Mouse (Mus musculus): Measurements from ENCODE around the gene Pilrb2.

Gene Pilrb2

GRCm38 (mm10) chr5:137831506-137831905 lies 40.1 kb downstream of the Pilrb2 start:
- no peak for DNase-seq

GRCm38 (mm10) chr5:137831106-137831505 lies 40.5 kb downstream of the Pilrb2 start:
- DNase-seq = no peak

- no peak for DNase-seq
These were observed 41.4 kb downstream of the Pilrb2 start for GRCm38 (mm10) chr5:137830238-137830637.

GRCm38 (mm10) chr5:137828694-137829093 lies 42.9 kb downstream of the Pilrb2 start:
- no peak for DNase-seq

- no peak for DNase-seq
These were observed 45.2 kb downstream of the Pilrb2 start for GRCm38 (mm10) chr5:137826421-137826820.

GRCm38 (mm10) chr5:137825971-137826370 lies 45.6 kb downstream of the Pilrb2 start:
- DNase-seq = no peak

GRCm38 (mm10) chr5:137825030-137825429 lies 46.6 kb downstream of the Pilrb2 start:
- no peak for DNase-seq

- DNase-seq = no peak
These were observed 48.1 kb downstream of the Pilrb2 start for GRCm38 (mm10) chr5:137823455-137824045.

GRCm38 (mm10) chr5:137822602-137823001 lies 49.0 kb downstream of the Pilrb2 start:
- DNase-seq = no peak

- DNase-seq = no peak
These were observed 49.5 kb downstream of the Pilrb2 start for GRCm38 (mm10) chr5:137822126-137822525.

GRCm38 (mm10) chr5:137817466-137818222 lies 54.0 kb downstream of the Pilrb2 start:
- DNase-seq = no peak
